Mouse (Mus musculus) liver, embryonic 18 days (tissue): Measurements from ENCODE around the gene Nuak1. TPM values are rescaled to one million over a fixed set of nuclear protein-coding genes. Genes with fewer than 3 reads are reported as not detected.

Experiments
- polyA plus RNA-seq: library from polyadenylated mRNA; depleted of rRNA; stranded (reverse); fragments of >200 nt; gene quantifications from 2 replicates; pipeline ENCODE4 v1.2.3, GENCODE M21; 2012; rRNA removed

The Nuak1 gene
- 0.82 and 0.85 TPM in 2 replicates for polyA plus RNA-seq

DNA sequence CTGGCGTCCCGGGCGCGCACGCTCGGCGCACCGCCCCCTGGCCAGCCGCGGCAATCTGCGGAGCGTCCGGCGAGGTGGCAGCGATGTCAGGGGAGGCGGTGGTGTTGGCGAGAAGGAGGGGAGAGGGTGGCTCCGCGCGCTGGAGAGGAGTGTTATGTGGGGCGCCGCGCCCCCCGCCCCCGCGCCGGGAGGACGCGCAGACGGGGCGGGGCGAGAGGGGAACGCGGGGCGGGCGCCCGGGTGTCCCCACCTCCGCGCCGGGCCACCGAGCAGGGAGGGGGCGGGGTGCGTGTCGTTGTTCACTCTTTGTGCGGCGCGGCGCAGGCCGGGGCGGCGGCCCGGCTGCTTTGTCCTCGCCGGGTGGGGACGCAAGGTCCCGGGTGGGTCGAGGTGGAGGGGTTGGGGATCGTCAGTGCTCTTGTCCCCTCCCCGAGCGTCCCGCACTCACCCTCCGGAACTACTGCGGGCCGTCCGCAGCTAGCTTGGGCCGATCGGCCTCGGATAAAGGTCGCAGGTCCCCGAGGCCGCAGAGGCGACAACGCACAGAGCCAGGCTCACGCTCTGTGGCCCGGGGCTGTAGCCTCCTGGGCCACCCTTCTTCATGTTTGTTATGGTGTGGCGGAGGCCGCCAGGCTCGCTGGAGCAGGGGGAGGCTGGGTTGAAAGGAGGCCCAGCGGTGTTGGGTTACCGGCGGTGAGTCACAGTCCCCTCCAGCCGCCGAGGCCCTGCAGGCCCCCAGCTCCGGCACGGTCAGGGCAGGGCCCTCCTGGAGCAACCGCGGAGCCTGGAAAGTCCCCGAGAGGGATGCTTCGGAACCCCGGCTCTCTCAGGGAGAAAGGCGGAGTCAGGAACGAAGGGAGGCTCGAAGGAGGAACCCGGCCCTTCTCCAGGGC is at the start of gene Nuak1:
Gene Nuak1 (minus strand): TSS at position 57 of the 893 bp plus-strand sequence.

Other genes starting within 250 kb of the Nuak1 start
- gene Ckap4, start 93.5 kb upstream of the Nuak1 start, polyA plus RNA-seq = 9.1 and 11.1 TPM in 2 replicates
- 36.0 TPM in 2 replicates for gene Tcp11l2, start 136.0 kb upstream of the Nuak1 start, polyA plus RNA-seq
- 3.4 and 3.6 TPM in 2 replicates for gene Polr3b, start 181.7 kb upstream of the Nuak1 start, polyA plus RNA-seq